Mouse (Mus musculus) midbrain, embryonic 15.5 days (tissue): ENCODE data around the gene Msl2. TPM values are rescaled to one million over a fixed set of nuclear protein-coding genes. Genes with fewer than 3 reads are reported as not detected.

Experiments used
- ATAC-seq: fragments of 200-750 bp; cut with Nextera tagmentation; replicated peaks from 2 replicates; pipeline ENCODE4 v1.8.0; 2017; ENCODE audit warnings: moderate TSS enrichment
- H3K27ac ChIP-seq: fragments of 300-500 bp; sonication (generic); 2 replicates; pipeline ENCODE4 v1.5.1; 2015; ENCODE audit warnings: mild to moderate bottlenecking, inconsistent platforms
- H3K27me3 ChIP-seq: fragments of 300-500 bp; sonication (generic); replicated peaks from 2 replicates; pipeline ENCODE4 v1.6.1; 2015; ENCODE audit warnings: inconsistent platforms
- H3K36me3 ChIP-seq: fragments of 300-500 bp; sonication (generic); replicated peaks from 2 replicates; pipeline ENCODE4 v1.6.1; 2015; ENCODE audit warnings: inconsistent platforms
- H3K4me1 ChIP-seq: fragments of 300-500 bp; sonication (generic); 2 replicates; pipeline ENCODE4 v1.6.1; 2015; ENCODE audit warnings: inconsistent platforms
- H3K4me2 ChIP-seq: fragments of 300-500 bp; sonication (generic); 2 replicates; pipeline ENCODE4 v1.6.1; 2015; ENCODE audit warnings: inconsistent platforms, mild to moderate bottlenecking, moderate library complexity
- H3K4me3 ChIP-seq: fragments of 300-500 bp; sonication (generic); 2 replicates; pipeline ENCODE4 v1.5.1; 2015; ENCODE audit warnings: mild to moderate bottlenecking, inconsistent platforms
- H3K9ac ChIP-seq: fragments of 300-500 bp; sonication (generic); 2 replicates; pipeline ENCODE4 v1.6.1; 2015; ENCODE audit warnings: mild to moderate bottlenecking, inconsistent platforms
- H3K9me3 ChIP-seq: fragments of 300-500 bp; sonication (generic); 2 replicates; pipeline ENCODE4 v1.6.1; 2016; ENCODE audit warnings: inconsistent platforms
- WGBS: fragments of 180-500 bp; shearing (Covaris S2); methylation state at CpG from one replicate; pipeline ENCODE4 v1.1.7; 2015; ENCODE audit warnings: mixed read lengths; 5-methylcytosine and 5-hydroxymethylcytosine counted together
- polyA plus RNA-seq: library from polyadenylated mRNA; unstranded; fragments of >200 nt; fragmentation: Nextera tagmentation; extraction: Ambion mirVana; gene quantifications from 2 replicates; pipeline ENCODE4 v1.2.1, GENCODE M21; 2015

Msl2 gene
- polyA plus RNA-seq, 1 experiment from 2014 or later, result 4.8 TPM

DNA sequence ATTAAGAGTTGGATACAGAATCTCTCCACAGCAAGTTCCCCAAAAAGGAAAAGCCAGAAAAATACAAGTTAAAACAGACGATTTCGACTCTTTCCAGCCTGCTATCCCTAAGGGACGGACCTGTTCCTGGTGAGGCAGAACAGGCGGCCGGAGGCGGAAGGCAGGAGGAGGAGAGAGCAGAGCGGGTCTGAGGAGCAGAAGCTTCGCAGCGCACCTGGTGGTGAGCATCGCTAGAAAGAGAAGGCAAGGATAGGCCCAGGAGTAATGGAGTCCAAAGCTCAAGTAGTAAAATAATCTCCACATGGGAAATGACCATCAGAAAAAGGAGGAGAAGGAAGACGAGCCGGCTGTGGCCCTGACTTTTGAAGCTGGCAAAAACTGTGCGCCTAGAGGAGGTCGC lies 20.6 kb upstream of the Msl2 start:
- Histone ChIP-seq H3K4me2 (no peak overlapping the region), H3K9ac (no peak overlapping the region), H3K4me1 (no peaks in the 10 kb centered on the region), H3K4me3 (no peak overlapping the region), H3K27me3 (no peaks in the 10 kb centered on the region), H3K9me3 (no peaks in the 10 kb centered on the region), H3K27ac (no peak overlapping the region), H3K36me3 (no peaks in the 10 kb centered on the region)
- no peak for ATAC-seq
- 76% methylated on average over 14 of the region's 14 CpGs for WGBS

DNA sequence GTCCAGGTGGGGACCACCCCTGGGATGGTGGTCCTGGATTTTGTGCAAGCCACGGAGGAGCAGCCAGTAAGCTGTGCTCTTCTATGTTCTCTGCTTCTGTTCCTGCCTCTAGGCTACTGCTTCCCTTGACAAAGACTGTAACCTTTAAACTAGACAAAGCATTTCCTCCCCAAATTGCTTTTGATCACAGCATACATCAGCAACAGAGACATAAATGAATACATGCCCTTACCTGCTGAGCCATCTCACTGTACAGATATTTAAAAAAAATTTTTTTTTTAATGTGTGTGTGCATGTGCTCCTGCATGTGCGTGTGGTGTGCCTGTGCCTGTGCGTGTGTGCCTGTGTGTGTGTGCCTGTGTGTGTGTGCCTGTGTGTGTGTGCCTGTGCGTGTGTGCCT lies 16.7 kb upstream of the Msl2 start:
- 96% methylated on average over 4 of the region's 4 CpGs for WGBS
- H3K36me3 ChIP-seq, result no peaks in the 10 kb centered on the region
- H3K9me3 ChIP-seq, result no peaks in the 10 kb centered on the region
- no peak overlapping the region for H3K4me3 ChIP-seq
- no peak overlapping the region for H3K9ac ChIP-seq
- H3K27me3 ChIP-seq, result no peaks in the 10 kb centered on the region
- H3K4me1 ChIP-seq, result no peaks in the 10 kb centered on the region
- H3K4me2 ChIP-seq, result no peak overlapping the region
- H3K27ac ChIP-seq, result no peak overlapping the region
- no peak for ATAC-seq

GRCm38 (mm10) chr9:101061035-101061434 lies 12.9 kb upstream of the Msl2 start:
- H3K9ac ChIP-seq, result no peak overlapping the region
- no peaks in the 10 kb centered on the region for H3K4me1 ChIP-seq
- no peaks in the 10 kb centered on the region for H3K36me3 ChIP-seq
- no peaks in the 10 kb centered on the region for H3K9me3 ChIP-seq
- H3K4me2 ChIP-seq, result no peak overlapping the region
- H3K4me3 ChIP-seq, result no peak overlapping the region
- no peak for ATAC-seq
- 81% methylated on average over 11 of the region's 11 CpGs for WGBS
- no peaks in the 10 kb centered on the region for H3K27me3 ChIP-seq
- H3K27ac ChIP-seq, result no peak overlapping the region

GRCm38 (mm10) chr9:101062253-101062780 lies 11.6 kb upstream of the Msl2 start:
- H3K9me3 ChIP-seq, result no peaks in the 10 kb centered on the region
- no peak for ATAC-seq
- WGBS, result 66% methylated on average over 6 of the region's 6 CpGs
- no peaks in the 10 kb centered on the region for H3K27me3 ChIP-seq
- H3K36me3 ChIP-seq, result no peaks in the 10 kb centered on the region
- H3K4me1 ChIP-seq, result no peaks in the 10 kb centered on the region
- no peak overlapping the region for H3K4me3 ChIP-seq
- H3K4me2 ChIP-seq, result no peak overlapping the region
- H3K27ac ChIP-seq, result no peak overlapping the region
- H3K9ac ChIP-seq, result no peak overlapping the region

- Histone ChIP-seq H3K9ac (no peak overlapping the region), H3K9me3 (no peaks in the 10 kb centered on the region), H3K4me1 (no peaks in the 10 kb centered on the region), H3K4me2 (no peak overlapping the region), H3K27me3 (no peaks in the 10 kb centered on the region), H3K36me3 (no peaks in the 10 kb centered on the region), H3K27ac (no peak overlapping the region), H3K4me3 (no peak overlapping the region)
- ATAC-seq, result 0 out of 2 replicates have a peak, but pooled peaks have one; percentile 50
- 71% methylated on average over 3 of the region's 3 CpGs for WGBS
These were observed 8.8 kb upstream of the Msl2 start for GRCm38 (mm10) chr9:101065076-101065602.

- H3K4me3 ChIP-seq, result no peak overlapping the region
- no peak for ATAC-seq
- no peaks in the 10 kb centered on the region for H3K9me3 ChIP-seq
- WGBS, result 96% methylated on average over 3 of the region's 3 CpGs
- H3K27me3 ChIP-seq, result no peaks in the 10 kb centered on the region
- H3K9ac ChIP-seq, result no peak overlapping the region
- no peak overlapping the region for H3K27ac ChIP-seq
- no peak overlapping the region for H3K4me2 ChIP-seq
- peaks cover 7% of the 10 kb centered on the region for H3K4me1 ChIP-seq
- H3K36me3 ChIP-seq, result no peaks in the 10 kb centered on the region
These were observed 4.1 kb upstream of the Msl2 start for GRCm38 (mm10) chr9:101069781-101070180.

DNA sequence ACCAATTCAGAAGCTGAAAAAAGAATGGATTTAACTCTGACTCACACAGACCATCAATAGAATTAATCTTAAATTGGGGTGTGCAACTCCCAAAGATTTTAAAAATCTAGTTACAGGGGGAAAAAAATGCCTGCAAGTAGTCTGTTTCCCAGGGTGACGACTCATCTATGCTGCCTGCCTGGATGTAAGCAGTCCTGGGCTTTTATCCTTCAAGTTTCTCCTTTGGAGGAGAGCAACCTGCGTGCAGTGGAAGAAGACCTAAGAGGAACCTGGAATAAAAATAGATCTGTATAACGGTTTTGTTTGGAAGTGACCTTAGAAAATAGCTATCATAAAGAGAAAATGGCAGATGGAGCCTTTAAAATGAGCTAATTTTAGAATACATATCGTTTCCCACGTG lies 1.4 kb upstream of the Msl2 start:
- H3K27me3 ChIP-seq, result no peaks in the 10 kb centered on the region
- H3K27ac ChIP-seq, result no peak overlapping the region
- H3K4me3 ChIP-seq, result no peak overlapping the region
- no peak overlapping the region for H3K9ac ChIP-seq
- H3K36me3 ChIP-seq, result no peaks in the 10 kb centered on the region
- peaks cover 14% of the 10 kb centered on the region for H3K4me1 ChIP-seq
- H3K9me3 ChIP-seq, result no peaks in the 10 kb centered on the region
- H3K4me2 ChIP-seq, result peak overlapping the region; percentile 63; the same call in 1 of the 2 replicates
- 38% methylated on average over 5 of the region's 5 CpGs for WGBS
- ATAC-seq, result no peak

GRCm38 (mm10) chr9:101073041-101073986 lies 587 bp upstream of the Msl2 start:
- peaks cover 21% of the 10 kb centered on the region for H3K4me1 ChIP-seq
- H3K27ac ChIP-seq, result peak overlapping the region; percentile 100
- H3K9ac ChIP-seq, result peak overlapping the region; percentile 83
- no peaks in the 10 kb centered on the region for H3K36me3 ChIP-seq
- no peaks in the 10 kb centered on the region for H3K27me3 ChIP-seq
- H3K9me3 ChIP-seq, result no peaks in the 10 kb centered on the region
- H3K4me2 ChIP-seq, result peak overlapping the region; percentile 63
- peak; percentile 94 for ATAC-seq
- WGBS, result 2% methylated on average over 61 of the region's 65 CpGs
- peak overlapping the region; percentile 58 for H3K4me3 ChIP-seq

GRCm38 (mm10) chr9:101074332-101075021 lies 576 bp downstream of the Msl2 start:
- Histone ChIP-seq H3K27ac (peak overlapping the region; percentile 100), H3K36me3 (no peaks in the 10 kb centered on the region), H3K4me2 (peak overlapping the region; percentile 91), H3K9ac (peak overlapping the region; percentile 99), H3K4me3 (peak overlapping the region; percentile 58), H3K27me3 (no peaks in the 10 kb centered on the region), H3K4me1 (peaks cover 32% of the 10 kb centered on the region), H3K9me3 (no peaks in the 10 kb centered on the region)
- WGBS, result 0% methylated on average over 77 of the region's 100 CpGs
- peak; percentile 82 for ATAC-seq

DNA sequence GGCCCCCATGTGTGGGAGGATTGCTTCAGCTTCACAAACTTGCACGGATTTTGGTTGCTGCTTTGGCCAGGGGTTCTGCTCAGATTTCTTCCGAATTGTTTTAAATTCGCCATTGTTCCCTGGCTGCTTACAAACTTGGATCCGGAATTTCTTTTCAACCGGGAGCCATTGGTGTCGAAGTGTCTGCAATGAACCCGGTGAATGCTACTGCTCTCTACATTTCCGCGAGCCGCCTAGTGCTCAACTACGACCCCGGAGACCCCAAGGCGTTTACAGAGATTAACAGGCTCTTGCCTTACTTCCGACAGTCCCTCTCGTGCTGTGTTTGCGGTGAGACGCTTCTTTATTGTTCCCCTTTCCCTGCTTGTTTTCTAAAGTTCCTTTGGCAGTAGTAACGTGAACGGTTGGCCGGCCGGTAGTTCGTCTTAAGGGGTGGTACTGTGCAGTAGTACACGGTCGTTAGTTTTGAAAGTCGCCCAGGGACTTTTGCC lies 1.2 kb downstream of the Msl2 start:
- H3K36me3 ChIP-seq, result no peaks in the 10 kb centered on the region
- H3K9me3 ChIP-seq, result no peaks in the 10 kb centered on the region
- peak overlapping the region; percentile 100 for H3K27ac ChIP-seq
- ATAC-seq, result no peak
- WGBS, result under 1% methylated on average over 25 of the region's 25 CpGs
- H3K4me3 ChIP-seq, result peak overlapping the region; percentile 58
- H3K4me1 ChIP-seq, result peaks cover 39% of the 10 kb centered on the region
- H3K4me2 ChIP-seq, result peak overlapping the region; percentile 91
- H3K27me3 ChIP-seq, result no peaks in the 10 kb centered on the region
- peak overlapping the region; percentile 99 for H3K9ac ChIP-seq

GRCm38 (mm10) chr9:101075694-101076093 lies 1.8 kb downstream of the Msl2 start:
- Histone ChIP-seq H3K36me3 (no peaks in the 10 kb centered on the region), H3K4me2 (peak overlapping the region; percentile 91), H3K9me3 (no peaks in the 10 kb centered on the region), H3K9ac (peak overlapping the region; percentile 99), H3K27ac (peak overlapping the region; percentile 32), H3K4me3 (peak overlapping the region; percentile 58), H3K27me3 (no peaks in the 10 kb centered on the region), H3K4me1 (peaks cover 41% of the 10 kb centered on the region)
- ATAC-seq, result no peak
- under 1% methylated on average over 8 of the region's 8 CpGs for whole genome bisulfite sequencing
